Mouse (Mus musculus) ES-Bruce4 (cell line): Measurements from ENCODE around the gene Epb41l1.

Source experiments
- CTCF ChIP-seq: IDR thresholded peaks from one replicate; pipeline ENCODE4 v1.8.1; 2011; ENCODE audit warnings: low read depth, low read length
- POLR2A ChIP-seq: IDR thresholded peaks from one replicate; pipeline ENCODE4 v1.8.1; 2011; ENCODE audit warnings: low read length; ENCODE audit not compliant: insufficient read depth

DNA sequence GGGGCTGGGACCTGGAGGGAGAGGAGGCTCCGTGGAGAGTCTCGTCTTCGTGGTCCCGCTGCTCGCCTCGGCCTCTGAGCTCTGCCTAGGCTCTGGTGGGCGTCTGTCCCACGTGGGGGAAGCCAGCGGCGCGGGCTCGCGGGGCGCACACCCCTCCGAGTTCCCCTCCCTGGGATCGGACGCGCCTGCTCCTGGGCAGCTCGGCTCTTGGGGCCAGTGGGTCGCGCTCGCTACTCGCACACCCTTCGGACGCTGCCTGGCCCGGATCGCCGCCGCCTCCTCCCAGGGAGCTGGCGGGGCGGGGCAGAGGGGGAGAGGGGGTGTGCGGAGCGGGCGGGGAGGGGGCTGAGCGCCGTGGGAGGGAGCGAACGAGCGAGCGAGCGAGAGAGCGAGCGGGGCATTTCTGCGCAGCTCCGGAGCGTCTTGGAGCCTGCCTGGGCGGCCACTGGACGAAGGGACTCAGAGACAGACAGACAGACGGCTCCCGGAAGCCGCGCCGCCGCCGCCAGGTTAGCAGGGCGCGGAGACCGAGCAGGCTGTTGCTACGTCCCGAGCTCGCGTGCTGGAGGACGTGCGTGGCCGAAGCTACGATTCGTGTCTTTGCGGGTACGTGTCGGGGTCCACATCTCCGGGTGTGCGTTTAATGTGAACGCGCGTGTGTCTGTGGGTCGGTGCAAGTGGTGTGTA is at the start of gene Epb41l1:
- no peak for TF ChIP-seq POLR2A
- no peak for TF ChIP-seq CTCF
